10 mouse cellular contexts compared by ENCODE assay signal in the genomic region with DNA sequence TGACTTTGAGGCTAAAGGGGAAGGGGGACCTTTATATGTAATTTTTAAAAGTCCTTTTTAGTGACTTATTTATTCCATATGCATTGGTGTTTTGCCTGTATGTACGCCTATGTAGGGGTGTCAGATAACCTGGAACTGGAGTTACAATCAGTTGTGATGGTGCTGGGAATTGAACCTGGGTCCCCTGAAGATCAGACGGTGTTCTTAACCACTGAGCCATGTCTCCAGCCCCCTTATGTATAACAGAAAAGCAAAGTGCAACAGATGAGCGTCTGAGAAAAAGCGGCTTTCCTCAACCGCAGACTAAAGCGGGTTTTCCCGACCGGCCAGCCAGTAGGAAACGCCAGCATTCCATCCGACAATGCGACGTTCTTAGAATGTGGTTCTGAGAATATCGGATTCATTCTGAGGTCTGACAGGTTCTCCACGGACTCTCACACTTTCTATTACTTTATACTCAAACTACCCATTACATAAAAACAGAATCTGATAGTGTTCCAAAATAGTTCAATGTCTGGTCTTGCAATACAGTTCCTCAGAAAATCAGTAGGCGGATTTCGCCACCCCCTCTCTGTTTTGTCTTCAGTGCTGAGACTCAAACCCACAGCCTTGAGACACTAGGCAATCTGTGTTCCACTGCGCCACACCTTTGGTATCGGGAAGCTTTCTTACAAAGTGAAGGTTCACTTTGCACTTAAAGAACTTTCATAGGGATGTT. TPM values are rescaled to one million over a fixed set of nuclear protein-coding genes. Genes with fewer than 3 reads are reported as not detected.
DNase-seq lines count a peak whose midpoint lies in the region; ATAC-seq lines count a peak whose summit lies in the region.
"Had no signal": no experiment of that assay in that cellular context is flagged by ENCODE, and none has a peak within 500 bp of the region (broad histone marks: within the 10 kb centered on the region; RNA-seq: fewer than 3 reads in every experiment).

No protein-coding gene starts in this region.

- peak overlapping the region; percentile 85 for H3K4me2 ChIP-seq in kidney, embryonic 15.5 days
- peak overlapping the region; percentile 77; the same call in 1 of the 2 replicates for H3K4me2 ChIP-seq in embryonic facial prominence, embryonic 12.5 days (replicated peaks)
- peak overlapping the region; percentile 70; the same call in 1 of the 2 replicates for H3K4me2 ChIP-seq in hindbrain, embryonic 16.5 days (ENCODE audit: low read length)
- H3K4me2 ChIP-seq in midbrain, embryonic 16.5 days (ENCODE audit: low read length), result peak overlapping the region; percentile 62; the same call in 1 of the 2 replicates

- no peak for ATAC-seq in kidney, embryonic 15.5 days (replicated peaks; ENCODE audit: low FRiP score)
- ATAC-seq in embryonic facial prominence, embryonic 12.5 days (ENCODE audit: insufficient number of reproducible peaks, insufficient read depth, low FRiP score, low TSS enrichment), result no peak
- ATAC-seq in hindbrain, embryonic 16.5 days, result no peak
- ATAC-seq in midbrain, embryonic 16.5 days, result no peak

- 0 out of 2 replicates have a peak overlapping the region, but pooled peaks have one; percentile 90 for H3K4me3 ChIP-seq in kidney, embryonic 15.5 days (replicated peaks)
- no peak overlapping the region for H3K4me3 ChIP-seq in embryonic facial prominence, embryonic 12.5 days
- no peak overlapping the region for H3K4me3 ChIP-seq in hindbrain, embryonic 16.5 days (ENCODE audit: low read length)
- peak overlapping the region; percentile 80; the same call in 1 of the 2 replicates for H3K4me3 ChIP-seq in midbrain, embryonic 16.5 days (ENCODE audit: low read depth, low read length)

- H3K27me3 ChIP-seq in kidney, embryonic 15.5 days, result no peaks in the 10 kb centered on the region
- H3K27me3 ChIP-seq in embryonic facial prominence, embryonic 12.5 days, result no peaks in the 10 kb centered on the region
- H3K27me3 ChIP-seq in hindbrain, embryonic 16.5 days (replicated peaks; ENCODE audit: control insufficient read depth, insufficient read depth, low read length), result no peaks in the 10 kb centered on the region
- H3K27me3 ChIP-seq in midbrain, embryonic 16.5 days (ENCODE audit: control insufficient read depth, insufficient read depth, low read depth, low read length), result no peaks in the 10 kb centered on the region

- peaks cover 24% of the 10 kb centered on the region for H3K4me1 ChIP-seq in kidney, embryonic 15.5 days
- H3K4me1 ChIP-seq in embryonic facial prominence, embryonic 12.5 days, result peaks cover 8% of the 10 kb centered on the region; the same call in 1 of the 2 replicates
- H3K4me1 ChIP-seq in hindbrain, embryonic 16.5 days (ENCODE audit: control insufficient read depth, insufficient read depth, low read depth, low read length), result peaks cover 14% of the 10 kb centered on the region
- peaks cover 34% of the 10 kb centered on the region for H3K4me1 ChIP-seq in midbrain, embryonic 16.5 days (ENCODE audit: control insufficient read depth, insufficient read depth, low read length)

- H3K9me3 ChIP-seq in kidney, embryonic 15.5 days (replicated peaks), result no peaks in the 10 kb centered on the region
- H3K9me3 ChIP-seq in embryonic facial prominence, embryonic 12.5 days, result no peaks in the 10 kb centered on the region
- no peaks in the 10 kb centered on the region for H3K9me3 ChIP-seq in hindbrain, embryonic 16.5 days (ENCODE audit: control insufficient read depth, low read length)
- H3K9me3 ChIP-seq in midbrain, embryonic 16.5 days (replicated peaks; ENCODE audit: control insufficient read depth, low read length, poor library complexity, severe bottlenecking), result no peaks in the 10 kb centered on the region

- peaks cover 14% of the 10 kb centered on the region; the same call in 1 of the 2 replicates for H3K36me3 ChIP-seq in kidney, embryonic 15.5 days
- H3K36me3 ChIP-seq in embryonic facial prominence, embryonic 12.5 days, result no peaks in the 10 kb centered on the region
- H3K36me3 ChIP-seq in hindbrain, embryonic 16.5 days (ENCODE audit: control insufficient read depth, insufficient read depth, low read length), result no peaks in the 10 kb centered on the region; the same call in 1 of the 2 replicates
- H3K36me3 ChIP-seq in midbrain, embryonic 16.5 days (ENCODE audit: control insufficient read depth, insufficient read depth, low read length), result peaks cover 12% of the 10 kb centered on the region

- no peak for DNase-seq in kidney, adult 9 months
- no peak for DNase-seq in retina, postnatal 1 day
- no peak for DNase-seq in embryo, embryonic 10 days (ENCODE audit: low spot score)
- DNase-seq: heart, postnatal 36 days; right cerebral cortex, postnatal 14 days had no signal

- 95% methylated on average over 18 of the region's 18 CpGs for WGBS in kidney, embryonic 15.5 days
- 94% methylated on average over 18 of the region's 18 CpGs for WGBS in embryonic facial prominence, embryonic 12.5 days
- 94% methylated on average over 18 of the region's 18 CpGs for WGBS in hindbrain, embryonic 16.5 days
- WGBS in midbrain, embryonic 16.5 days, result 94% methylated on average over 18 of the region's 18 CpGs

- no peak overlapping the region for H3K9ac ChIP-seq in kidney, embryonic 15.5 days
- H3K9ac ChIP-seq in embryonic facial prominence, embryonic 12.5 days, result no peak overlapping the region
- no peak overlapping the region for H3K9ac ChIP-seq in hindbrain, embryonic 16.5 days (ENCODE audit: low read depth, low read length)
- no peak overlapping the region for H3K9ac ChIP-seq in midbrain, embryonic 16.5 days (ENCODE audit: low read depth, low read length)

- H3K27ac ChIP-seq in kidney, embryonic 15.5 days, result no peak overlapping the region
- no peak overlapping the region for H3K27ac ChIP-seq in embryonic facial prominence, embryonic 12.5 days
- H3K27ac ChIP-seq in hindbrain, embryonic 16.5 days (ENCODE audit: low read depth, low read length), result no peak overlapping the region
- H3K27ac ChIP-seq in midbrain, embryonic 16.5 days (ENCODE audit: low read length), result no peak overlapping the region
- H3K27ac ChIP-seq: macrophage had no signal

RNA-seq across cellular contexts. Expression of gene Ten1, which starts 1.6 kb away (rescaled TPM):
- polyA plus RNA-seq in kidney, embryonic 15.5 days (2015; fragmentation: Nextera tagmentation; extraction: Ambion mirVana), result 75.6 and 79.4 TPM in 2 replicates
- 66.5 and 71.9 TPM in 2 replicates for polyA plus RNA-seq in embryonic facial prominence, embryonic 12.5 days (2016; fragmentation: Nextera tagmentation; extraction: Ambion mirVana)
- 92.1 and 106 TPM in 2 replicates for polyA plus RNA-seq in hindbrain, embryonic 16.5 days (2015; fragmentation: Nextera tagmentation; extraction: Ambion mirVana)
- 82.0 and 82.5 TPM in 2 replicates for polyA plus RNA-seq in midbrain, embryonic 16.5 days (2015; fragmentation: Nextera tagmentation; extraction: Ambion mirVana)

RNA-seq across cellular contexts. Expression of gene Acox1, which starts 1.8 kb away (rescaled TPM):
- polyA plus RNA-seq in kidney, embryonic 15.5 days (2015; fragmentation: Nextera tagmentation; extraction: Ambion mirVana), result 32.6 and 35.9 TPM in 2 replicates
- polyA plus RNA-seq in embryonic facial prominence, embryonic 12.5 days (2016; fragmentation: Nextera tagmentation; extraction: Ambion mirVana), result 25.8 and 26.4 TPM in 2 replicates
- 67.8 and 73.1 TPM in 2 replicates for polyA plus RNA-seq in hindbrain, embryonic 16.5 days (2015; fragmentation: Nextera tagmentation; extraction: Ambion mirVana)
- 64.0 and 71.5 TPM in 2 replicates for polyA plus RNA-seq in midbrain, embryonic 16.5 days (2015; fragmentation: Nextera tagmentation; extraction: Ambion mirVana)

RNA-seq across cellular contexts. Expression of gene Fbf1, which starts 29.1 kb away (rescaled TPM):
- polyA plus RNA-seq in kidney, embryonic 15.5 days (2015; fragmentation: Nextera tagmentation; extraction: Ambion mirVana), result 37.4 and 41.4 TPM in 2 replicates
- polyA plus RNA-seq in embryonic facial prominence, embryonic 12.5 days (2016; fragmentation: Nextera tagmentation; extraction: Ambion mirVana), result 61.2 and 61.3 TPM in 2 replicates
- polyA plus RNA-seq in hindbrain, embryonic 16.5 days (2015; fragmentation: Nextera tagmentation; extraction: Ambion mirVana), result 49.5 and 55.5 TPM in 2 replicates
- 69.4 and 77.1 TPM in 2 replicates for polyA plus RNA-seq in midbrain, embryonic 16.5 days (2015; fragmentation: Nextera tagmentation; extraction: Ambion mirVana)

RNA-seq across cellular contexts. Expression of gene Evpl, which starts 40.9 kb away (rescaled TPM):
- 2.8 and 2.9 TPM in 2 replicates for polyA plus RNA-seq in kidney, embryonic 15.5 days (2015; fragmentation: Nextera tagmentation; extraction: Ambion mirVana)
- 2.9 and 3.1 TPM in 2 replicates for polyA plus RNA-seq in embryonic facial prominence, embryonic 12.5 days (2016; fragmentation: Nextera tagmentation; extraction: Ambion mirVana)
- 1.1 and 1.2 TPM in 2 replicates for polyA plus RNA-seq in hindbrain, embryonic 16.5 days (2015; fragmentation: Nextera tagmentation; extraction: Ambion mirVana)
- 0.88 and 1.3 TPM in 2 replicates for polyA plus RNA-seq in midbrain, embryonic 16.5 days (2015; fragmentation: Nextera tagmentation; extraction: Ambion mirVana)
- polyA plus RNA-seq: macrophage had no signal

RNA-seq across cellular contexts. Expression of gene Mrpl38, which starts 58.4 kb away (rescaled TPM):
- polyA plus RNA-seq in kidney, embryonic 15.5 days (2015; fragmentation: Nextera tagmentation; extraction: Ambion mirVana), result 102 and 112 TPM in 2 replicates
- polyA plus RNA-seq in embryonic facial prominence, embryonic 12.5 days (2016; fragmentation: Nextera tagmentation; extraction: Ambion mirVana), result 83.7 and 89.2 TPM in 2 replicates
- 84.0 and 86.8 TPM in 2 replicates for polyA plus RNA-seq in hindbrain, embryonic 16.5 days (2015; fragmentation: Nextera tagmentation; extraction: Ambion mirVana)
- 80.3 and 84.6 TPM in 2 replicates for polyA plus RNA-seq in midbrain, embryonic 16.5 days (2015; fragmentation: Nextera tagmentation; extraction: Ambion mirVana)

Comparison
In these comparisons a context has a peak if more than half of its experiments do, and no peak if none do; other contexts are left out.
1. H3K4me3 ChIP-seq: peak in kidney, embryonic 15.5 days (single experiment) and midbrain, embryonic 16.5 days (single experiment); none in embryonic facial prominence, embryonic 12.5 days (single experiment) and hindbrain, embryonic 16.5 days (single experiment).
2. Peak in every context shown above with its lines, with median percentiles within 50 percentile points of each other: H3K4me2 ChIP-seq.